Mouse (Mus musculus): Measurements from ENCODE around the gene Asic2.

- no peak for TF ChIP-seq POLR2A (IDR thresholded peaks at IDR 0.05; ENCODE audit: extremely low read depth, insufficient read depth, low read length)
- TF ChIP-seq CTCF (IDR thresholded peaks at IDR 0.05; ENCODE audit: low read depth, low read length) = no peak
Measured at GRCm38 (mm10) chr11:81522927-81523326, 445.3 kb downstream of the Asic2 start.

Measured in liver, adult 2 months (tissue).